Mouse (Mus musculus) bone marrow, adult 2 months (tissue): ENCODE results near the gene Zfp595.

Experiments
- CTCF ChIP-seq: fragments of 200-500 bp; IDR thresholded peaks from 2 replicates; pipeline ENCODE4 v1.5.1; 2011; ENCODE audit warnings: low read length, control low read depth; ENCODE audit not compliant: control insufficient read depth, insufficient read depth
- POLR2A ChIP-seq: fragments of 200-500 bp; IDR thresholded peaks from 2 replicates; pipeline ENCODE4 v1.6.1; 2011; ENCODE audit warnings: low read depth, mild to moderate bottlenecking, control low read depth, low read length, borderline replicate concordance; ENCODE audit not compliant: control insufficient read depth

GRCm38 (mm10) chr13:67306718-67307117, 25.7 kb downstream of the Zfp595 start:
- TF ChIP-seq CTCF (no peak), POLR2A (no peak)
